19 mouse cellular contexts compared by ENCODE assay signal in genomic region chr13:78094352-78094751, GRCm38 (mm10).
DNase-seq lines count a peak whose midpoint lies in the region; ATAC-seq and TF ChIP-seq lines count a peak whose summit lies in the region.
"Had no signal": no experiment of that assay in that cellular context is flagged by ENCODE, and none has a peak within 500 bp of the region (broad histone marks: within the 10 kb centered on the region; RNA-seq: fewer than 3 reads in every experiment).

No protein-coding gene starts in this region.

- H3K27me3 ChIP-seq in hindbrain, postnatal 0 days (ENCODE audit: insufficient read depth, low read length) = no peaks in the 10 kb centered on the region
- no peaks in the 10 kb centered on the region for H3K27me3 ChIP-seq in hindbrain, embryonic 16.5 days (replicated peaks; ENCODE audit: control insufficient read depth, insufficient read depth, low read length)
- H3K27me3 ChIP-seq in lung, postnatal 0 days (replicated peaks; ENCODE audit: insufficient read depth, low read length) = no peaks in the 10 kb centered on the region
- H3K27me3 ChIP-seq in stomach, postnatal 0 days (ENCODE audit: control insufficient read depth, insufficient read depth, low read length) = no peaks in the 10 kb centered on the region
- H3K27me3 ChIP-seq: embryonic facial prominence, embryonic 15.5 days; limb, embryonic 15.5 days had no signal

- no peak for TF ChIP-seq EP300 in lung, postnatal 0 days (IDR thresholded peaks at IDR 0.05)
- no peak for TF ChIP-seq EP300 in stomach, postnatal 0 days (optimal IDR thresholded peaks at IDR 0.05)

- H3K9ac ChIP-seq in hindbrain, postnatal 0 days (replicated peaks; ENCODE audit: low read length) = no peak overlapping the region
- H3K9ac ChIP-seq in hindbrain, embryonic 16.5 days (ENCODE audit: low read depth, low read length) = no peak overlapping the region
- H3K9ac ChIP-seq in lung, postnatal 0 days (replicated peaks; ENCODE audit: low read depth) = no peak overlapping the region
- H3K9ac ChIP-seq in stomach, postnatal 0 days (ENCODE audit: low read length) = no peak overlapping the region
- H3K9ac ChIP-seq: embryonic facial prominence, embryonic 15.5 days; limb, embryonic 15.5 days had no signal

- no peak for ATAC-seq in hindbrain, postnatal 0 days
- ATAC-seq in hindbrain, embryonic 16.5 days = no peak
- ATAC-seq in lung, postnatal 0 days = no peak
- ATAC-seq in stomach, postnatal 0 days (ENCODE audit: low FRiP score, low TSS enrichment) = no peak
- ATAC-seq: activated CD4-positive, CD25-positive, alpha-beta regulatory T cell, adult 4 months had no signal

- H3K9me3 ChIP-seq in hindbrain, postnatal 0 days (ENCODE audit: low read length) = no peaks in the 10 kb centered on the region
- no peaks in the 10 kb centered on the region for H3K9me3 ChIP-seq in hindbrain, embryonic 16.5 days (ENCODE audit: control insufficient read depth, low read length)
- H3K9me3 ChIP-seq in lung, postnatal 0 days (ENCODE audit: low read length) = no peaks in the 10 kb centered on the region
- H3K9me3 ChIP-seq in stomach, postnatal 0 days (ENCODE audit: control insufficient read depth, low read length) = no peaks in the 10 kb centered on the region
- H3K9me3 ChIP-seq: embryonic facial prominence, embryonic 15.5 days; limb, embryonic 15.5 days had no signal

- TF ChIP-seq CTCF in hindbrain, postnatal 0 days (IDR thresholded peaks at IDR 0.05; ENCODE audit: low read depth) = peak; percentile 25
- TF ChIP-seq CTCF in lung, postnatal 0 days (IDR thresholded peaks at IDR 0.05) = peak; percentile 22
- peak; percentile 35; the same call in 1 of the 2 replicates for TF ChIP-seq CTCF in stomach, postnatal 0 days (IDR thresholded peaks at IDR 0.05; ENCODE audit: low read depth)

- H3K4me1 ChIP-seq in hindbrain, postnatal 0 days (ENCODE audit: insufficient read depth, low read length) = no peaks in the 10 kb centered on the region
- no peaks in the 10 kb centered on the region for H3K4me1 ChIP-seq in hindbrain, embryonic 16.5 days (ENCODE audit: control insufficient read depth, insufficient read depth, low read depth, low read length)
- no peaks in the 10 kb centered on the region for H3K4me1 ChIP-seq in lung, postnatal 0 days (ENCODE audit: insufficient read depth, low read depth, low read length)
- no peaks in the 10 kb centered on the region for H3K4me1 ChIP-seq in stomach, postnatal 0 days (replicated peaks; ENCODE audit: control insufficient read depth, insufficient read depth)
- H3K4me1 ChIP-seq: embryonic facial prominence, embryonic 15.5 days; limb, embryonic 15.5 days had no signal

- H3K27ac ChIP-seq in hindbrain, postnatal 0 days = no peak overlapping the region
- no peak overlapping the region for H3K27ac ChIP-seq in hindbrain, embryonic 16.5 days (ENCODE audit: low read depth, low read length)
- no peak overlapping the region for H3K27ac ChIP-seq in lung, postnatal 0 days (ENCODE audit: low read length)
- H3K27ac ChIP-seq in stomach, postnatal 0 days (replicated peaks) = no peak overlapping the region
- H3K27ac ChIP-seq: embryonic facial prominence, embryonic 15.5 days; limb, embryonic 15.5 days had no signal

- H3K4me3 ChIP-seq in hindbrain, postnatal 0 days (ENCODE audit: low read length) = no peak overlapping the region
- no peak overlapping the region for H3K4me3 ChIP-seq in hindbrain, embryonic 16.5 days (ENCODE audit: low read length)
- no peak overlapping the region for H3K4me3 ChIP-seq in lung, postnatal 0 days (ENCODE audit: low read depth, low read length)
- H3K4me3 ChIP-seq in stomach, postnatal 0 days (ENCODE audit: low read depth, low read length) = no peak overlapping the region
- H3K4me3 ChIP-seq: embryonic facial prominence, embryonic 15.5 days; limb, embryonic 15.5 days had no signal

- H3K4me2 ChIP-seq in hindbrain, postnatal 0 days (ENCODE audit: low read depth, low read length) = no peak overlapping the region
- H3K4me2 ChIP-seq in hindbrain, embryonic 16.5 days (ENCODE audit: low read length) = no peak overlapping the region
- no peak overlapping the region for H3K4me2 ChIP-seq in lung, postnatal 0 days (replicated peaks; ENCODE audit: low read depth, low read length)
- H3K4me2 ChIP-seq in stomach, postnatal 0 days (replicated peaks; ENCODE audit: low read depth) = no peak overlapping the region
- H3K4me2 ChIP-seq: embryonic facial prominence, embryonic 15.5 days; limb, embryonic 15.5 days; midbrain, embryonic 11.5 days had no signal

- H3K36me3 ChIP-seq in hindbrain, postnatal 0 days (ENCODE audit: insufficient read depth, low read length) = no peaks in the 10 kb centered on the region
- H3K36me3 ChIP-seq in hindbrain, embryonic 16.5 days (ENCODE audit: control insufficient read depth, insufficient read depth, low read length) = no peaks in the 10 kb centered on the region
- H3K36me3 ChIP-seq in lung, postnatal 0 days (ENCODE audit: insufficient read depth, low read length) = no peaks in the 10 kb centered on the region
- H3K36me3 ChIP-seq in stomach, postnatal 0 days (ENCODE audit: control insufficient read depth, insufficient read depth, low read length) = no peaks in the 10 kb centered on the region
- H3K36me3 ChIP-seq: embryonic facial prominence, embryonic 15.5 days; limb, embryonic 15.5 days had no signal

- 82% methylated on average over 2 of the region's 2 CpGs for WGBS in hindbrain, postnatal 0 days
- 84% methylated on average over 2 of the region's 2 CpGs for WGBS in hindbrain, embryonic 16.5 days
- 88% methylated on average over 2 of the region's 2 CpGs for WGBS in lung, postnatal 0 days
- WGBS in stomach, postnatal 0 days = 79% methylated on average over 2 of the region's 2 CpGs

- DNase-seq in hindbrain, postnatal 0 days (ENCODE audit: low spot score) = no peak
- DNase-seq in lung, postnatal 0 days (ENCODE audit: low spot score) = no peak
- no peak for DNase-seq in lung, postnatal 25 days (ENCODE audit: low spot score)
- peak; percentile 63 for DNase-seq in R1 (ENCODE audit: low read depth, low spot score)
- DNase-seq in stomach, postnatal 0 days (ENCODE audit: low spot score) = no peak
- no peak for DNase-seq in urinary bladder, adult 2 months (ENCODE audit: low spot score)
- no peak for DNase-seq in thymus, postnatal 36 days
- DNase-seq: adrenal gland, postnatal 25 days; cerebellum, adult 2 months; cerebellum, postnatal 36 days; gastrocnemius, postnatal 25 days; layer of hippocampus, postnatal 36 days; lung, postnatal 4 days; thymus, postnatal 25 days had no signal
